Mouse (Mus musculus) right cerebral cortex, adult 18-20 months (tissue): Measurements from ENCODE around the gene 1700003E16Rik.

ENCODE experiments used
- DNase-seq: peaks from one replicate; pipeline ENCODE4 v3.0.0; 2022; ENCODE audit warnings: mixed read lengths

1700003E16Rik gene

DNA sequence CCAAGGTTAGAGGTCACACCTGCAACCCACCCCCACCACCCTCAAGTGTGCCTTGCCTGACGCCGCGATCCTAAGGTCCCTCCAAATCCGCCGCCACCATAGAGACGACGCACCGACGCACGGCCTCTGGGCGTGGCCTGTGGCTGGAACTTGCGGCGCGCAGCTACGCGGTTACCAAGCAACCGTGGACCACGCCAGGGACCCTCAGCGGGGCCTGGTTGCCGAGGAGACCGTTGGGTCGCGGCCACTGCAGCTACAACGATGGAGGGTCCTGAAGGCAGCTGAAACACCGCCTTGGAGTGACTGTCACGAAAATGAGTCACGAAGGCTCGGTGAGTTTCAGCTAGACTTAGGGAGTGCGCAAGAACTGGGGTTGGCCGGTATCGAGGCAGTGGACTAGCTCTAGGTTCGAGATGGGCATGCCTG is at the start of gene 1700003E16Rik, which contains the start of gene Wdr54:
Gene 1700003E16Rik, plus strand, starts transcription at position 146 of the 426 bp plus-strand sequence.
Gene Wdr54, minus strand, starts transcription at position 139 of the 426 bp plus-strand sequence.
- peak; percentile 85 for DNase-seq

DNA sequence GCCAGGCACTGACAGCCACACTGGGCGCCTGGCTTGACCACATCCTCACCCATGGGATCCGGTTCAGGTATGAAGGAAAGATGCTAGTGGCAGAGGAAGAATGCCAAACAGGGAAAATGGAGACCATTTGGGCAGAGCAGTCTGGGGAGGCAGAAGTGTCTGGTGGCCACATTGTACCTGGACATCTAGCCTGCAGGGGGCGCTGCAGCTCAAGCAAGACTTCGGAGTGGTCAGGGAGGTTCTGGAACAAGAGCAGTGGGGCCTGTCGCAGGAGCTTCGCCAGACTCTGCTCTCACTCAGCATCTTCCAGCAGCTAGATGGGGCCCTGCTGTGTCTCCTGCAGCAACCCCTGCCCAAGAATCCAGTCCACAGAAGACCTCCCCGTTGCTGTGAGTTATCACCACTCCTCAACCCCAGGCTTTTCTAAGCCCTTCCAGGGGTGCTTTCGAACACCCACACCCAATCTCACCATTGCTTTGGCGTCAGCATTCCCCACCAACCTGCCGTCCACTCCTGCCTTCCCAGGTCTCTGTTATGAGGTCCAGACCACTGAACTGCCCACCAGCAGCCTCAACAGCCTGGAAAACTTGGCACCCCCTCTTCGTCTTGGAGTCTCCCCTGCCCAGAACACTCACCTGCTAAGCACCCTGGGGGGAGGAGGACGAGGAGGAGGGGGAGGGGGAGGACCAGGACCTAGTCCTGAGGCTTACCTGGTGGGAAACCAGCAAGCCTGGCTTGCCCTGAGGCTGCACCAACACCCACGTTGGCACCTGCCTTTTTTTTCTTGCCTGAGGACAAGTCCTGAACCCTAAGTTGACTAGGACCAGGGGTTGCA is 48.4 kb upstream of the 1700003E16Rik start:
- DNase-seq: peak; percentile 63

DNA sequence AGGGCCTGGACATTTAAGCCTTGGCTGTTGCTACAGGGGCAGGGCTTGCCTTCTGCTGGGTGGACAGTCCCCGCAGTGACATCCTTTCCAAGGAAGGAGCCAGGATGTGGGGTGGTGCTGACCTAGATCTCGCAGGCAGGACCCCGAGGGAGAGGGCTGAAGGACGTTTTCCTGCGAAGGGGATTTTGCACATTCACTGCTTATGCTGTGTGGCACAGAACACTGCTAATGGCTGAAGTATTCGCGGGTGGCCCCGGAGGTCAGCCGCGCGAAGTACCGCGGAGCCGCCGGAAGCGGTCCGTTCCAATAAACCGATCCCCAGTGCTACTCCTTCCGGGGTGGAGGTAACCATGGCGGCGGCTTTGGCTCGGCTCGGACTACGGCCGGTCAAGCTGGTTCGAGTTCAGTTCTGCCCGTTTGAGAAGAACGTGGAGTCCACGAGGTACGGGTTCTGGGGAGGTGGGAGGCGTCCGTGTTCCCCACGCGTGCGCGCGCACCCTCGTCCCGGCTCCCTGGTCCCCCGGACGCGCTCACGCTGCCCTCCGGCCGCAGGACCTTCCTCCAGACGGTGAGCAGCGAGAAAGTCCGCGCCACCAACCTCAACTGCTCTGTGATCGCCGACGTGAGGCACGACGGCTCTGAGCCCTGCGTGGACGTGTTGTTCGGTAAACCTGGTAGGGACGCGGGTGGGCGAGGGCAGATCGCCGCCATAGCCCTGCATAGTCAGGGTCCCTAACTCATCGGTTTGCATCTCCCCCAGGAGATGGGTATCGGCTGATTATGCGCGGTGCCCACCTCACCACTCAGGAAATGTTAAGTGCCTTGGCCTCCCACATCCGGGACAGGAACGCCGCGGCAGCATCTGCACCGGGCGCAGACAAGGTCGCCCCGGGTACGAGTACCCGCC is 47.2 kb upstream of the 1700003E16Rik start, which contains the start of gene Mrpl53:
Gene Mrpl53, plus strand, starts transcription at position 279 of the 907 bp plus-strand sequence.
- DNase-seq: peak; percentile 81

DNA sequence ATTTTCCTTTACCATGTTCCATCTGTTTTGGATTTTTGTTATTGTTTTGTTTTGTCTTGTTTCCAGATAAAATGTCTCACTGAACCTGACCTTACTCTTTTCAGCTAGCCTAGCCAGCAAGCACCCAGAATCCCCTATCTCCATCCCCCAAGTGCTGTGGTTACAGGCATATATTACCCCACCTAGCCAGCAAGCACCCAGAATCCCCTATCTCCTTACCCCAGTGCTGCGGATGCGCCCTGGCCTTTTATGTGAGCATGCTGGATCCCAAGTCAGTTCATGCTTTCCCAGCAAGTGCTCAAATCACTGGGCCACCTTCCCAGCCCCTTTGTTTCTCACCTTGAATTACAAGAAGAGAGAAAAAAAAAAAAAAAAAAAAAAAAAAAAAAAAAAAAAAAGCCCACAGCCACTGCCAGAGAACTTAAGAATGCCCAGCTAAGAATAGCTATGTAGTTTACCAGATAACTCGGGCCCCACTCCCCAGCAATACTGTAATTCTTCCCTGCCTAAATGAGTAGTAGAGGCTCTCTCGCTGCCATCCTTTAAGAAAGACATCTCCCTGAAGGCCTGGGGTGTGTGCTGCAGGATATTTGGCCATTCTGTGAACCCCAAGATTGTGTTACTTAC is 44.6 kb upstream of the 1700003E16Rik start:
- no peak for DNase-seq

DNA sequence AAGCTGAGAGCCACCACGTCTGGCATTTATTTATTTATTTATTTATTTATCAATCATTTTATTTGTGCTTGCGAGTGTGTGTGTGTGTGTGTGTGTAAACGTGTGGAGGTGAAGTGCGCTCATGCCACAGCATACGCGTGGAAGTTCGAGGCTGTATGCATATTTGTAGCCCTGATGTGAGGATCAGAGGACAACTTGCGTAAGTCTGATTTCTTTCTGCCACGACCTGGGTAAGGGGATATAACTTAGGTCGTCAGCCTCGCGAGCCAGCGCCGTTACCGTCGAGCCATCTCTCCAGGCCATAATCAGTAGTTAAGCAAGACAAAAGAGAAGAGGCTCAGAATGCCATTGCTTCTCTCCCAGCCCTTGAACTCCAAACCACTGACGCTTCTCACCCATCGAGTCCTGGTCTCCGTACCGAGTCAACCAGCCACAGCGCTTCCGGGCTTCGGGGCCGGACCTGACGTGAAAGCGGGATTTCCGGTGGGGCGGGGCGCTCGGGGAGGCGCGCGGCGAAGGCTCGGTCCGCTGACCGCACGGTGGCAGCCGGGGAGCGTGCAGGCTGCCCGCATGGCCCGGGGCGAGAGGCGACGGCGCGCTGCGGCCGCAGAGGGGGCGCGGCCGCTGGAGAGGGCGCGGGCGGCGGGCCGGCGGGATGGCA is 41.1 kb upstream of the 1700003E16Rik start, which contains the start of gene Mogs:
Gene Mogs, plus strand, starts transcription at position 486 of the 661 bp plus-strand sequence.
- peak; percentile 94 for DNase-seq

DNA sequence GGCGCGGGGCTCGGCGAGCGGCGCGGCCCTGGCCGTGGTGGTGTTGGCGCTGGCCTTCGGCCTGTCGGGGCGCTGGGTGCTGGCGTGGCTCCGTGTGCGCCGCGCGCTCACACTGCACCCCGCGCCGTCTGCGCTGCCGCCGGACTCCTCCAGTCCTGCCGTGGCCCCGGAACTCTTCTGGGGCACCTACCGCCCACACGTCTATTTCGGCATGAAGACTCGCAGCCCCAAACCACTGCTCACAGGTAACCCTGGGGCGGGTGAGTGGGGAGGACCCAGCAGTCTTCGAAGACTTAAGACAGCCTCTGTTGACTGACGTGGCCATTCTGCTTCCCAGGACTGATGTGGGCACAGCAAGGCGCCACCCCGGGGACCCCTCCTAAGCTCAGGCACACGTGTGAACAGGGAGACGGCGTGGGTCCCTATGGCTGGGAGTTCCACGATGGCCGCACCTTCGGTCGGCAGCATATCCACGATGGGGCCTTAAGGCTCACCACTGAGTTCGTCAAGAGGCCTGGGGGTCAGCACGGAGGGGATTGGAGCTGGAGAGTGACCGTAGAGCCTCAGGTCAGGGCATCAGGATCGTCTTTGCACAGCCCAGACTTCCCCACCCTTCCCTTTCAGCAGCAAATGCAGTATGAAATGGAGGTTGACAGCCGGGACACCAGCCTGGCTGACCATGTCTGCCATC is 40.4 kb upstream of the 1700003E16Rik start:
- no peak for DNase-seq

DNA sequence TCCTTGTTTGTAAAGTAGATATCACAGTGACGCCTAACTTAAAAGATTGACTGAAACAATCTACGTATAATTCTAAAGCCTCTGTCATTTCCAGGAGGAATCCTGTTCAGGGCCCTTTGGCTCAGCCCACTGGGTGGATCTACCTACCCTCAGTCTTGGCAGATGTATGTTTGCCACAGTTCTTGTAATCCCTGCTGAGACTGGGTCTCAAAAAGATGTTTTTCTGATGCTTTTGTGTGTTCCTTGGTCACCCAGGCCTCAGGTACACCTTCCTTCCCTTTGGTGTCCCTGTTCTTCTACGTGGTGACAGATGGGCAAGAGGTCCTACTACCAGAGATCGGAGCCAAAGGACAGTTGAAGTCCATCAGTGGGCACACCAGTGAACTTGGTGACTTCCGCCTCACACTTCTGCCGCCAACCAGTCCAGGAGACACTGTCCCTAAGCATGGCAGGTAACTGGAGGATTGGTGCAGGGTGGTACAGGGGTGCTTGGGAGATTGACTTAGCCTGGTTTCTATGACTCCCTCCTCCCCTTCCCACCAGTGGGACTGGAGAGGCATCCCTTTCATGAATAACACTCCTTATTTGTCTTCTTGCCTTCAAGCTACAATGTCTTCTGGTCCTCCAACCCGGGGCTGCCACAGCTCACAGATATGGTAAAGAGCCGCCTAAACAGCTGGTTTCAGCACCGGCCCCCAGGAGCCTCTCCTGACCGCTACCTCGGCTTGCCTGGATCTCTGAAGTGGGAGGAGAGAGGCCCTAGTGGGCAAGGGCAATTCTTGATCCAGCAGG is 39.6 kb upstream of the 1700003E16Rik start:
- DNase-seq: no peak

DNA sequence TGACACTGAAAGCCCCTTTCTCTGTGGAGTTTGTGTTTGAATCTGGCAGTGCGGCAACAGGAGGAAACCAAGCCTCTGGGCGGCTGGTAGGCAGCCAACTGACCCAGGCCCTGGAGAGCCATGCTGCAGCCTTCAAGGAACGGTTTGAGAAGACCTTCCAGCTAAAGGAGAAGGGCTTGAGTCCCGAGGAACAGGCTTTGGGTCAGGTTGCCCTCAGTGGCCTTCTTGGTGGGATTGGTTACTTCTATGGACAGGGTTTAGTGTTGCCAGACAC is 39.1 kb upstream of the 1700003E16Rik start:
- DNase-seq: no peak

DNA sequence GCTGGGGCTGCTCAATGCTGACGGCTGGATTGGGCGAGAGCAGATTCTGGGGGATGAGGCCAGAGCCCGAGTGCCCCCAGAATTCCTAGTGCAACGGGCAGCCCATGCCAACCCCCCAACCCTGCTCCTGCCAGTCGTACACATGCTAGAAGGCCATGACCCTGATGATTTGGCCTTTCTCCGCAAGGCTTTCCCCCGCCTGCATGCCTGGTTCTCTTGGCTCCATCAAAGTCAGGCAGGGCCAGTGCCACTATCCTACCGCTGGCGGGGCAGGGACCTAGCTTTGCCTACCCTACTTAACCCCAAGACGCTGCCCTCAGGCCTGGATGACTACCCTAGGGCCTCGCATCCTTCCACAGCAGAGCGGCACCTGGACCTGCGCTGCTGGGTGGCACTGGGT is 38.6 kb upstream of the 1700003E16Rik start:
- no peak for DNase-seq

DNA sequence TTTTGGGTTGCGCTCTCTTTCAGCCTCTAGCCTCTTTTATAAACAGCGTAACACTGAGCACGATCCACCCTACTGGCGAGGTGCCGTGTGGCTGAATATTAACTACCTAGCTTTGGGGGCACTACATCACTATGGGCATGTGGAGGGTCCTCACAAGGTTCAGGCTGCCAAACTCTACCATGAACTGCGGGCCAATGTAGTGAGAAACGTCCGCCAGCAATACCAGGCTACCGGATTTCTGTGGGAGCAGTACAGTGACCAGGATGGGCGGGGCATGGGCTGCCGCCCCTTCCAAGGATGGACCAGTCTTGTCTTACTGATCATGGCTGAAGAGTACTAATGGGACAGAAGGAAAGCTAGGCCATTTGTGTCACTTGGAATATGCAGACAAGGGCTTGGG is 37.8 kb upstream of the 1700003E16Rik start:
- no peak for DNase-seq

DNA sequence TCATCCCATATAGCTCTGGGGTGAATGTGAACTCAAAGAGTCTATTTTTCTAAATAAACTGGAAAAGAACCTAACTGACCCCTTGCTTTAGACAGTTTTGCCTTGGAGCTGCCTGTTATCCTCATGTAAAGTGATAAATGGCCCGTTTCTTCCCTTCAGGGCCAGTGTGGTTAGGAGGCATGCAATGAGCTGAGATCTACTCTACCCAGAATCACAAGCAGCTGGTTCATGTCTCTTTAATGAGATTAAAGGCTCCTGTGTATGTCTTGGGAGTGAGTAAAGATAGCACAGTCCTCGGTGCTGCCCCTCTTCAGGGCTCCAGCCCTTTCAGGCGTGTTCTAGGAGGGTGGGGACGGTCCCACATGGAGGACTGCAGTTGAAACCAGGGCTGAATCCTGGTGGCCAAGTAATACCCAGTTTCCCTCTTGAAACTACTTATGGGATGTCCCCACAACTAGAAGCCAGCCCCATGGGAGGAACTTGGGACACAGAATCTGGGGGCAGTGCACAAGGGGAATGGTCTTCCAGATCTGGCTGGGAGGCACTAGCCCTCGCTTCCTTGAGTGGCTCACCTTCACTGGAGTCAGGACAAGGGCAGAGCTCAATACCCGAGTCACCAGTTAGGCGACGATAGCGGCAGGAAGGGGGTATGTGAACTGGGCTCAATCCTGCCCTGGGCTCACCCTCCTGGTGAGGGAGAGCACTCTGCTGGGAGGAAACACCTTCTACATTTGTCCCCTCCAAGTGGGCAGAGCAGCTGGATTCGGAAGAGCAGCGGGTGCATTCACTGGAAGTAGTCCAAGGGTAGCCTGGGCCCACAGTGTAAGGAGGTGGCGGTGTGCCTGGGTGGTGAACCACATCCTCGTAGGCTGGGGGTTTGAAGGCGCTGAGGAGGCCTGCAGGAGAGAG is 37.1 kb upstream of the 1700003E16Rik start:
- no peak for DNase-seq

DNA sequence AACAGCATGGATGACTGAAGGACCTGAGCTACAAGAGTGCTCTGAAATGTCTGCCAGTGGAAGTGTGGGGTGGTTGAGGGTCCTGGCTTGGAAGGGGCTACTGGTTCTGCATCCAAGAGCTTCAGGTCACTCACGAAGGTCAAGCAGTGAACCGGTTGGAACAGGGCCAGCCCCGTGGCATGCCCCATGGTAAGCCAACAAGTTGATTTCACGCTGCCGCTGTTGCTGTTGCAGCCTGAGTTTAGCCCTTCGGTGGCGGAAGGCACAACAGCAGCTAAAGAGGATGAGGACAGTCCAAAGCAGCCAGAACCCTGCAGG is 36.5 kb upstream of the 1700003E16Rik start:
- no peak for DNase-seq

DNA sequence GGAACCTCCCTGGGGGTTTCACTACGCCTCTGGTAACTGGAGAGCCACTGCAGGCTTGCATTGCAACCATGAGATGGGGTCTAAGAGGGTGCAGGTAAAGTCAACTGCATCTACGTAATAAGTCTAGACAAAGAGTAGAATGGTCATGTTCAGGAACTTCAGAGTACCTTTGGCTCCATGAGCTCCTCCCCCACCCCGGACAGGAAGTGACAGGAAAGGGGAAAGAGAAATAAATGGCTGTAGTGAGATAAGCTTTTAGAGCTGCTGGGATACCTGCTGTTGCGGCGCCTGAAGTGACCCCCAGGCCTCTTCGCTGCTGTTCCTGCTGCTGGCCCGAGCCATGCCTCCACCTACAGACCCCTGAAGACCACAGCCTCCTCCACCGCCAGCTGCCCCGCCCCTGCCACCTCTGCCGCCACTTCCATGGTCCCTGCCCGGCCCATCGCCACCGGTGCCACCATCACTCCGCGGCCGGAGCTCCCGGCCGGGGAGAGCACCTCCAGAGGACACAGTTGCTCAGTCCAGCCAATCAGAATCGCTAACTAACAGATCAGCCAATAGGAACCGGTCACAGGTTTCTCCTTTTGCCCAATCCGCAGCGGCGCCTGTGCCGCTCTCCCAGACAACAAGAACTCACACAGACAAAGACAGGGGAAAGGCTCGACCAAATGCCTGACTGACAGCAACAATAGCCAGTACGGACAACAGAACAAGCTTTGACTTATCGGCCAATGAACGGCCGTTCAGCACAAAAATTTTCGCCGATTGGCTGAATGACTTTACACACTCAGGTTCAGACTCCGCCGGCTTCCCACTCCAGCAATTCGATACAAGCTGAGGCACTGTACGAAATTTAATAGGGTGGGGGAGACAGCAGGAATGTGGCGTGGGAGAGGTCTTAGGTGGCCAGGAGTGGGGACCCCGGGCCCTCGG is 35.0 kb upstream of the 1700003E16Rik start, which contains the start of gene Wbp1:
Gene Wbp1, minus strand, starts transcription at position 630 of the 933 bp plus-strand sequence.
- DNase-seq: peak; percentile 99

DNA sequence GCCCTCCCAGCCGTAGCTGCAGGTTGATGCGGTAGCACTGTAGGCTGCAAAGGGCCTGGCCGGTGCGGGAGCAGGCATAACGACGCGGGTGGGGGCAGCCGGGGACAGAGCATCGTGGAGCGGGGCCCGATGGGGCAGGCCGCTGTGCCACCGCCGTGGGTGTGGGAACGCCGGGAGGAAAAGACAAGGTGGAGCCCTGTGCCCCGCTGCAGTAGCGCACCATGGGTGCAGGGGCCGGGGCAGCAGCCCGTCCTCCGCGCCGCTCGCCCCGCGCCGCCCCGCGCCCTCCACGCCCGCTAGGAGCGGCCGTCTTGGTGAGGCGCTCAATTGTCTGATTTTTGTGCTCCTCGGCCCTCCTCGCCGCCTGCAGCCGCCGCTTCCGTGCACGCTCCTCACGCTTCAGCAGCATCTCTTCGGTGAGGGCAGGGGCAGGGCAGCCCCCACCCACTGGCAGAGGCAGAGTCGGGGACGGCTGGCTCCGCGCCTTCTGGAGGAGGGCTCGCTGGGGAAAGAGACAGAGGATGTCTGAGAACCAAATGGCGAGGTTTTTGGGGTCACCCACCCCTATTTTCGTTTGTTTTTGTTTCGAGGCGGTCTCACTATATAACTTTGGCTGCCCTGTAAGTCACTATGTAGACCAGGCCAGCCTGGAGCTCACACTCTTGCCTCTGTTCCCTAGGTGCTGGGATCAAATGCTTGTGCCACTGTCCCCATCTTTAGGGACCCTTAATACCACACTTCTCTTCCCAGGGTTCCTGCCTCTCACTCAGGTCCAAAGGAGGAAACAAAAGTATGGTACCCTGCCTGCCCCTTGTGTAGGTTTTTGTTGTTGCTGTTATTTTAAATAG is 34.1 kb upstream of the 1700003E16Rik start:
- no peak for DNase-seq

DNA sequence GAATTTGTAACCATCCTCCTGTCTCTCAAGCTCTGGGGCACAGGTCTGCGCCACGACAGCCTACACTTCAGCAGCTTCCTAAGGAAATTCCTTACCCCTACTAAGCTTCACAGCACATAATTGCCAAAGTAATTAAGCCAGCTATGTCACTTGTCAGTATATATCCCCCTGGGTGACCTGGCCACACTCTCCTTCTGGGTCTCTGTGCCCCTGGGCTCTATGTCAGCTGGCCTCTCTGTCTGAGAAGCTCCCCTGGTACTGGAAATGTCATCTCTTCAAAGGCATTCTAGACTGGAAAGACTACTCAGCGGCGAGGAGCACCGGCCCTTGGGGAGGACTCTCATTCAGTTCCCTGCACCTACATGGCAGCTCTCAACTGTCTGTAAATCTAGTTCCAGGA is 33.2 kb upstream of the 1700003E16Rik start:
- DNase-seq: no peak

DNA sequence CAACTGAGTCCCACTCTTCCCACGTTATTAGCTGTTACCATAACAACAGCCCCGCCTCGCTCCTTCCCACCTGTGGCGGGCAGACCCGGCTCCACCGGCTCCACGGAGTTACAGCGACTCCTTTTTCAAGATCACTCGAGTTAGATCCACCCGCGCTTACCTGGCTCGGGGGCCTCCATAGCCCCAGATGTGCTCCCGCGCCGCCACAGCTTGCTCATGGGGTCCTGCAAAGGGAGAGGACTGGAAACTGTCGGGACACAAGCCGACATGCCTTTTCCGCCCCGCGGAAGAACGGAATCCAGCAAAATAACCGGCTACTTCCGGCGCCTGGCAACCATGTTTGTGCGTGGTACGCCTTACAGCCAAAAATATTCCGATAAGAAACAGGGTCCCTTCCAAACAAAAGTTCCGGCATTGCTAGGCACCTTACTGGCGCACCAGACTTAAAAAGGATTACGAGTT is 31.3 kb upstream of the 1700003E16Rik start:
- DNase-seq: peak; percentile 90

DNA sequence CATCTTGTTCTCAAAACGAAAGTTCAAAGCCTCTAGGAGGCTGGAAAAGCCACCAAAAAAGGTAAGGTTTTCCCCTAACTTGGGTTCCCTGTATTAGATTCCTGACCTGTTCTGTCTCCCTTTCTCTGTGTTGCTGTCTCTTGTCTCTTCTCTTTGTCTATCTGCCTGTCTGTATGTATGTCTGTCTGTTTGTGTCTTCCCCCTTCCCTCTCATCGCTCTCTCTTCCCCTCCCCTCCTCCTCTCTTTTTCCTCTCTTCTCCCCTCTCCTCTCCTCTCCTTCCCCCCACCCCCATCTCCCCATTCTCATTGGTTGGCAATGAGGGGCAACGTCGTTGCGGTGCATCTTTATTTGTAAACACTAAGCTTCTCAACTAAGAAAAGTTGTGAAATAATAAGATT is 30.9 kb upstream of the 1700003E16Rik start, which contains the start of gene Ino80b:
Gene Ino80b, minus strand, starts transcription at position 101 of the 400 bp plus-strand sequence.
- no peak for DNase-seq

DNA sequence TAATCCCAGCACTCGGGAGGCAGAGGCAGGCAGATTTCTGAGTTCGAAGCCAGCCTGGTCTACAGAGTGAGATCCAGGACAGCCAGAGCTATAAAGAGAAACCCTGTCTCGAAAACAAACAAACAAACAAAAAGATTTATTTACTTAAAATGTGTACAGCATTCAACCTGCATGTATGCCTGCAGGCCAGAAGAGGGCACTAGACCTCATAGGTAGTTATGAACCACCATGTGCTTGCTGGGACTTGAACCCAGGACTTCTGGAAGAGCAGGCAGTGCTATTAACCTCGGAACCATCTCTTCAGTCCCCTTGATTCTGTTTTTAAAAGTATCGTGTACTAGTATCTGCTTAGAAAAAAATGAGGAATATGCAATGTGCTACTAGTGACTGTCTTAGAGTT is 28.8 kb upstream of the 1700003E16Rik start:
- no peak for DNase-seq
